Mouse (Mus musculus) left cerebral cortex, adult 2 months (tissue): ENCODE data around the gene Mgat4c. TPM values are rescaled to one million over a fixed set of nuclear protein-coding genes. Genes with fewer than 3 reads are reported as not detected.

Experiments
- DNase-seq, 2 experiments: peaks; one replicate each; pipeline ENCODE4 v3.0.0; 2021 to 2022; ENCODE audit warnings: low spot score in 2 of 2, mixed read lengths in 1 of 2; ENCODE audit errors: extremely low spot score in 1 of 2
- H3K27ac ChIP-seq: fragments of 200-600 bp; 2 replicates; pipeline ENCODE4 v1.8.1; 2022
- H3K4me3 ChIP-seq: fragments of 200-600 bp; 2 replicates; pipeline ENCODE4 v1.8.1; 2022
- CTCF ChIP-seq: fragments of 200-600 bp; IDR thresholded peaks from 2 replicates; pipeline ENCODE4 v1.8.1; 2022; ENCODE audit warnings: antibody characterized with exemption, mild to moderate bottlenecking, moderate library complexity
- intact Hi-C: fragments of 180-260 bp; cut with DNase I; formaldehyde crosslinking; loops from one replicate; pipeline ENCODE4 v1.15.1; 2025
- long read RNA-seq, 2 experiments: library from polyadenylated mRNA; stranded (forward); transcript quantifications; one replicate each; pipeline ENCODE4 v2.0.0; 2021; ENCODE audit warnings: borderline mapping rate in 2 of 2
- total RNA-seq, 2 experiments: library from RNA; stranded (reverse); gene quantifications; 2 replicates each; pipeline ENCODE4 v1.2.3; 2021

Gene Mgat4c
- total RNA-seq, result 10 to 100 TPM; 17.3 to 17.9 TPM
- long read RNA-seq, experiment 1, partial matches to known transcripts, result 1 of 2 reads
- long read RNA-seq, experiment 1, other reads (novel, unspliced or antisense), result 1 of 2 reads
- long read RNA-seq, experiment 2, partial matches to known transcripts, result 1 of 4 reads
- long read RNA-seq, experiment 2, other reads (novel, unspliced or antisense), result 1 of 4 reads

- peak; percentile 33 for TF ChIP-seq CTCF
- intact Hi-C loops, result loop anchor here (10.0 kb wide), 1 partner anchor 937 kb away; no protein-coding TSS in a partner anchor
- Histone ChIP-seq H3K27ac (peak within 1 kb of the TSS; percentile 84), H3K4me3 (peak within 1 kb of the TSS; percentile 55)
- DNase-seq, result peak; percentile 29 to 39
Measured at GRCm38 (mm10) chr10:101681437-101681912, at the start of gene Mgat4c. TSS of gene Mgat4c (plus strand) at chr10:101681487.

GRCm38 (mm10) chr10:101635266-101635665, 46.0 kb upstream of the Mgat4c start:
- intact Hi-C loops, result no loop called here
- no peak for DNase-seq
- Histone ChIP-seq H3K27ac (no peak overlapping the region), H3K4me3 (no peak overlapping the region)
- TF ChIP-seq CTCF, result no peak

DNA sequence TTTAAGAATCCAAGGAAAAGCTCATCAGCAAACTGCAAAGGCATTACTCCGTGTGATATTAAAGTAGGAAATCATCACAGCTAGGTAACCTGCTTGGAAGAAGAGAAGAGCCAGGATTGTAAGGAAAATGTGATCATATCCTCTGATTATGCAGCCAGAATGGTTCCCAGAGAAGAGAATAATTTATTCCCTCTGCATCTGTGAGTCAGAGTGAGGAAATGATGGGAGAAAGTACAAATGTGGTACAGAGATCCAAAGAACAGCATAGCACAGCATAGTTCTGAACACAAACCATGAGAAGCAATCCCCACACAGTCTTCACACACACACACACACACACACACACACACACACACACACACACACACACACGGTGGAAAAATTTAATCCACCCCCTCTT, 40.2 kb upstream of the Mgat4c start:
- intact Hi-C loops, result no loop called here
- no peak overlapping the region for H3K4me3 ChIP-seq
- DNase-seq, result no peak
- no peak for TF ChIP-seq CTCF
- H3K27ac ChIP-seq, result no peak overlapping the region

DNA sequence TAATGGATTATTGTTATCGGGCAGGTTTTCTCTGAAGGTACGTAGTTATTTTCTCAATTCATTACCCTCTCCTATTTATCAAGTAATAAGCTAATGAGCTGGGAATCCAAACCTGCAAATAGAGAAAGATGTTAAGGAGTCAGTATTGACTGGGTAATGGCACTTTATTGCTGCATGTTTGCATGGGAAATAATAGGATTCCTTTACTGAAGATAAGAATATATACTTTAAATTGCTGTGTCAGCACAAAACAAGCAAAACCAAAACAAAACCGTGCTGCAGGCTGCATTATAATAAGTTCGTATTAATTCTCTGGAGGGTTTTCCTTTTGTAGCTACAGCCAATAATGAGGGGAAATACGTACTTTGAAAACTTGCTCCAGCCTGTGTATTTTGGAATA, 627 bp downstream of the Mgat4c start:
- Histone ChIP-seq H3K27ac (peak overlapping the region; percentile 84), H3K4me3 (peak overlapping the region; percentile 55)
- DNase-seq, result no peak
- no peak for TF ChIP-seq CTCF
- intact Hi-C loops, result loop anchor here (10.0 kb wide), 1 partner anchor 937 kb away; no protein-coding TSS in a partner anchor

DNA sequence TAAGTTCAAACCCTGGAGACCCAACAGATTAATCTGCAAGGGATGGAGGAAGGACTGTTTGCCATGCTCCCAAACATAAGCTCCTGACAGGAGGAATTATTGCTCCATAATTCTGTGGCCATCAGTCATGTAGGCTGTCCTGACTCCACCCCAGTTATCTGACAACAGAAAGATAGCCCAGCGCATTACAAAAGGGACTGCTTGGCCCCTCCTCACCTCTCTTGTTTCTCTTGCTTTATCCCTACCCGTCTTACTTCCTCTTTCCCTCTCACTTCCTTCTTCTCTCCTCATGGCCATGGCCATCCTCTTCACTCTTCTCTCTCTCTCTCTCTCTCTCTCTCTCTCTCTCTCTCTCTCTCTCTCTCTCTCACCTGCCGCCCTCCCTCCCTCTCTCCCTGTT, 80.5 kb downstream of the Mgat4c start:
- no peak overlapping the region for H3K27ac ChIP-seq
- no peak overlapping the region for H3K4me3 ChIP-seq
- no peak for TF ChIP-seq CTCF
- intact Hi-C loops, result no loop called here
- DNase-seq, result no peak

GRCm38 (mm10) chr10:101770688-101771087, 89.4 kb downstream of the Mgat4c start:
- TF ChIP-seq CTCF, result no peak
- intact Hi-C loops, result no loop called here
- Histone ChIP-seq H3K27ac (no peak overlapping the region), H3K4me3 (no peak overlapping the region)
- no peak for DNase-seq

DNA sequence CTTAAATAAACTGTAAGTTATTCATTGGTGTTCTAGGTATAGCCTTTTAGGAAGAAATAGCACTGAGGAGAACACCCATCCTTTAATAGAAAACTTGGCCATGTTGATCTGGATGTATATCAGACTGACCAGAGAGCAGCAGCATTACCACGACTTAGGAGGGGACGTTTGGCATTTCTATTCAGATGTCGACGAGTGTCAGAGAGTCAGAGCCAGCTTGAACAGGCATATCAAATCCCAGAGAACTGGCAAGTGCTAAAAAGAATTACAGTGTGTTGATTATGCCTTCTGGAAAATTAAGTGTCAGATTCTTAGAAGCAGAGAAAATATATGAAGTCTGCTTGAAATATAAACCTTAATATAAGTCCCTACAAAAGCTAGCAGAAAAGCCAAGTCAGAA, 89.9 kb downstream of the Mgat4c start:
- no peak for DNase-seq
- Histone ChIP-seq H3K4me3 (no peak overlapping the region), H3K27ac (no peak overlapping the region)
- intact Hi-C loops, result no loop called here
- no peak for TF ChIP-seq CTCF

GRCm38 (mm10) chr10:101783161-101783744, 102.0 kb downstream of the Mgat4c start:
- no peak for TF ChIP-seq CTCF
- Histone ChIP-seq H3K27ac (no peak overlapping the region), H3K4me3 (no peak overlapping the region)
- intact Hi-C loops, result no loop called here
- no peak for DNase-seq

DNA sequence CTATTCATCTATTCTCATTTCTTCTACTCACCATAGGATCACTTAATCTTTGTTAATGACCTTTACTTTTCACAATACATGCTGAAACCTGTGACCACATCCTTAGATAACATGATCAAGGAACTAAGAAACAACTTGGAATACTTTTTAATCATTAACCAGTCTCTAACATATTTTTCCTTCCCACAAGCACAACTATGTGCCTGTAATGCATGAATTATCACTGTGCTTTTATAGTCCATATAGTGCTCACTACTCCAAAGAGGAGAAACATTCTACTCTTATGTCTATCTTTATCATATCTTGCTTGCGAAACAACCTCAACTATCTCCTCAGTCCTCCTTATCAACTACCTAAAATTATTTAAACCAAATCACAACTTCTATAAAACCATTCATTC, 114.2 kb downstream of the Mgat4c start:
- no peak overlapping the region for H3K27ac ChIP-seq
- no peak for DNase-seq
- no peak overlapping the region for H3K4me3 ChIP-seq
- intact Hi-C loops, result no loop called here
- TF ChIP-seq CTCF, result no peak

GRCm38 (mm10) chr10:101798831-101799474, 117.7 kb downstream of the Mgat4c start:
- H3K4me3 ChIP-seq, result no peak overlapping the region
- no peak overlapping the region for H3K27ac ChIP-seq
- intact Hi-C loops, result loop anchor here (1.0 kb wide), 1 partner anchor 7 kb away; no protein-coding TSS in a partner anchor
- no peak for TF ChIP-seq CTCF
- DNase-seq, result no peak

GRCm38 (mm10) chr10:101808768-101809167, 127.5 kb downstream of the Mgat4c start:
- Histone ChIP-seq H3K27ac (no peak overlapping the region), H3K4me3 (no peak overlapping the region)
- no peak for DNase-seq
- intact Hi-C loops, result no loop called here
- no peak for TF ChIP-seq CTCF

DNA sequence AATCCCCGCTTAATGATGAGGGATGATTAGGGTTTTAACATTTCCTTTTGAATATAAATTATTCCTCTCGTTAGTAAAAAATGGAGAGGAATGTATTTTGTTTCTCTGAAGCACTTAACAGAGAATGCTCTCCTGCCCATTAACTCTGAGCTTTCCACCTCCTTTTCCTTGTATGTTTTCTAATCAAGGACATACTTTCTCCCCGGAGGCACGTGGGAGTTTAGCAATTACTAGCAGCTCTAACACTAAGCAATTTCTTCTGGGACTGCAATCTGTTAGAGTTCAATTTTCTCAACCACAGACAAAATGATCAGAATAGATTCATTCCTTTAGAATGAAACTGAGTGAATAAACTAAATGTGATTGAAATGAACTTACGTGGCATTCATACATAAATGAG, 135.6 kb downstream of the Mgat4c start:
- H3K27ac ChIP-seq, result no peak overlapping the region
- TF ChIP-seq CTCF, result no peak
- H3K4me3 ChIP-seq, result no peak overlapping the region
- DNase-seq, result no peak
- intact Hi-C loops, result no loop called here
